Mouse (Mus musculus): ENCODE measurements around the gene C330021F23Rik. TPM values are rescaled to one million over a fixed set of nuclear protein-coding genes. Genes with fewer than 3 reads are reported as not detected.

C330021F23Rik gene
- polyA plus RNA-seq, 1 experiment from 2014 or later: 0.72 TPM

- Histone ChIP-seq H3K4me1 (replicated peaks; ENCODE audit: control insufficient read depth, insufficient read depth, low read length) (no peaks in the 10 kb centered on the region), H3K27ac (no peak overlapping the region), H3K9ac (no peak overlapping the region), H3K36me3 (replicated peaks; ENCODE audit: control insufficient read depth, insufficient read depth) (peaks cover 95% of the 10 kb centered on the region), H3K9me3 (ENCODE audit: control insufficient read depth, low read length) (no peaks in the 10 kb centered on the region), H3K4me2 (replicated peaks) (no peak overlapping the region), H3K27me3 (ENCODE audit: control insufficient read depth, insufficient read depth, low read length) (no peaks in the 10 kb centered on the region), H3K4me3 (replicated peaks; ENCODE audit: low read length) (no peak overlapping the region)
- WGBS: 85% methylated on average over 13 of the region's 13 CpGs
- ATAC-seq (ENCODE audit: low FRiP score): no peak
- no peak for DNase-seq (ENCODE audit: low spot score)
Measured at GRCm38 (mm10) chr8:3603439-3603838, 35.6 kb downstream of the C330021F23Rik start.

GRCm38 (mm10) chr8:3606593-3606992 lies 38.8 kb downstream of the C330021F23Rik start:
- Histone ChIP-seq H3K27me3 (ENCODE audit: control insufficient read depth, insufficient read depth, low read length) (no peaks in the 10 kb centered on the region), H3K4me1 (replicated peaks; ENCODE audit: control insufficient read depth, insufficient read depth, low read length) (no peaks in the 10 kb centered on the region), H3K36me3 (replicated peaks; ENCODE audit: control insufficient read depth, insufficient read depth) (peaks cover 98% of the 10 kb centered on the region), H3K27ac (no peak overlapping the region), H3K4me3 (replicated peaks; ENCODE audit: low read length) (no peak overlapping the region), H3K4me2 (replicated peaks) (no peak overlapping the region), H3K9ac (no peak overlapping the region), H3K9me3 (ENCODE audit: control insufficient read depth, low read length) (no peaks in the 10 kb centered on the region)
- ATAC-seq (ENCODE audit: low FRiP score) (no peak), DNase-seq (ENCODE audit: low spot score) (no peak)
- 90% methylated on average over 16 of the region's 16 CpGs for WGBS

- Histone ChIP-seq H3K4me3 (replicated peaks; ENCODE audit: low read length) (no peak overlapping the region), H3K9me3 (ENCODE audit: control insufficient read depth, low read length) (no peaks in the 10 kb centered on the region), H3K36me3 (replicated peaks; ENCODE audit: control insufficient read depth, insufficient read depth) (peaks cover 98% of the 10 kb centered on the region), H3K9ac (no peak overlapping the region), H3K4me2 (replicated peaks) (no peak overlapping the region), H3K27me3 (ENCODE audit: control insufficient read depth, insufficient read depth, low read length) (no peaks in the 10 kb centered on the region), H3K4me1 (replicated peaks; ENCODE audit: control insufficient read depth, insufficient read depth, low read length) (no peaks in the 10 kb centered on the region), H3K27ac (no peak overlapping the region)
- ATAC-seq (ENCODE audit: low FRiP score): no peak
- no peak for DNase-seq (ENCODE audit: low spot score)
- 91% methylated on average over 7 of the region's 7 CpGs for WGBS
Measured at GRCm38 (mm10) chr8:3607822-3608221, 40.0 kb downstream of the C330021F23Rik start.

GRCm38 (mm10) chr8:3609046-3609815 lies 41.4 kb downstream of the C330021F23Rik start:
- no peak overlapping the region for H3K4me2 ChIP-seq (replicated peaks)
- H3K27me3 ChIP-seq (ENCODE audit: control insufficient read depth, insufficient read depth, low read length): no peaks in the 10 kb centered on the region
- H3K36me3 ChIP-seq (replicated peaks; ENCODE audit: control insufficient read depth, insufficient read depth): peaks cover 98% of the 10 kb centered on the region
- no peaks in the 10 kb centered on the region for H3K4me1 ChIP-seq (replicated peaks; ENCODE audit: control insufficient read depth, insufficient read depth, low read length)
- DNase-seq (ENCODE audit: low spot score) (no peak), ATAC-seq (ENCODE audit: low FRiP score) (no peak)
- H3K4me3 ChIP-seq (replicated peaks; ENCODE audit: low read length): no peak overlapping the region
- H3K9ac ChIP-seq: no peak overlapping the region
- H3K9me3 ChIP-seq (ENCODE audit: control insufficient read depth, low read length): no peaks in the 10 kb centered on the region
- H3K27ac ChIP-seq: no peak overlapping the region
- 89% methylated on average over 12 of the region's 12 CpGs for WGBS

- H3K4me3 ChIP-seq (replicated peaks; ENCODE audit: low read length): no peak overlapping the region
- no peaks in the 10 kb centered on the region for H3K9me3 ChIP-seq (ENCODE audit: control insufficient read depth, low read length)
- DNase-seq (ENCODE audit: low spot score) (no peak), ATAC-seq (ENCODE audit: low FRiP score) (no peak)
- H3K9ac ChIP-seq: no peak overlapping the region
- no peak overlapping the region for H3K27ac ChIP-seq
- WGBS: 91% methylated on average over 6 of the region's 6 CpGs
- H3K4me1 ChIP-seq (replicated peaks; ENCODE audit: control insufficient read depth, insufficient read depth, low read length): no peaks in the 10 kb centered on the region
- no peak overlapping the region for H3K4me2 ChIP-seq (replicated peaks)
- peaks cover 98% of the 10 kb centered on the region for H3K36me3 ChIP-seq (replicated peaks; ENCODE audit: control insufficient read depth, insufficient read depth)
- no peaks in the 10 kb centered on the region for H3K27me3 ChIP-seq (ENCODE audit: control insufficient read depth, insufficient read depth, low read length)
Measured at GRCm38 (mm10) chr8:3609816-3610150, 42.0 kb downstream of the C330021F23Rik start.

GRCm38 (mm10) chr8:3621199-3621970 lies 53.6 kb downstream of the C330021F23Rik start, which contains the start of the genes Xab2 and Pet100:
TSS of gene Xab2 (minus strand) at chr8:3621316.
TSS of gene Pet100 (plus strand) at chr8:3621548.
- WGBS: under 1% methylated on average over 37 of the region's 37 CpGs
- DNase-seq (ENCODE audit: low spot score) (peak; percentile 100), ATAC-seq (ENCODE audit: low FRiP score) (peak; percentile 97)
- Histone ChIP-seq H3K4me2 (replicated peaks) (peak within 1 kb of the TSS; percentile 78), H3K9ac (peak within 1 kb of the TSS; percentile 66), H3K36me3 (replicated peaks; ENCODE audit: control insufficient read depth, insufficient read depth) (peaks cover 19% of the 10 kb centered on the region), H3K4me3 (replicated peaks; ENCODE audit: low read length) (peak within 1 kb of the TSS; percentile 59), H3K4me1 (replicated peaks; ENCODE audit: control insufficient read depth, insufficient read depth, low read length) (peaks cover 17% of the 10 kb centered on the region), H3K27ac (no peak within 1 kb of the TSS), H3K27me3 (ENCODE audit: control insufficient read depth, insufficient read depth, low read length) (no peaks in the 10 kb centered on the region), H3K9me3 (ENCODE audit: control insufficient read depth, low read length) (no peaks in the 10 kb centered on the region)

GRCm38 (mm10) chr8:3622119-3622518 lies 54.3 kb downstream of the C330021F23Rik start:
- Histone ChIP-seq H3K4me3 (replicated peaks; ENCODE audit: low read length) (peak overlapping the region; percentile 59), H3K4me1 (replicated peaks; ENCODE audit: control insufficient read depth, insufficient read depth, low read length) (peaks cover 17% of the 10 kb centered on the region), H3K36me3 (replicated peaks; ENCODE audit: control insufficient read depth, insufficient read depth) (peaks cover 13% of the 10 kb centered on the region), H3K9me3 (ENCODE audit: control insufficient read depth, low read length) (no peaks in the 10 kb centered on the region), H3K4me2 (replicated peaks) (peak overlapping the region; percentile 58), H3K9ac (peak overlapping the region; percentile 65; the same call in 1 of the 2 replicates), H3K27ac (no peak overlapping the region), H3K27me3 (ENCODE audit: control insufficient read depth, insufficient read depth, low read length) (no peaks in the 10 kb centered on the region)
- ATAC-seq (ENCODE audit: low FRiP score) (no peak), DNase-seq (ENCODE audit: low spot score) (no peak)
- WGBS: 70% methylated on average over 8 of the region's 8 CpGs

- Histone ChIP-seq H3K4me2 (replicated peaks) (no peak within 1 kb of the TSS), H3K9ac (no peak within 1 kb of the TSS), H3K27me3 (ENCODE audit: control insufficient read depth, insufficient read depth, low read length) (0 out of 2 replicates have a peak, but pooled peaks cover 10% of the 10 kb centered on the region), H3K36me3 (replicated peaks; ENCODE audit: control insufficient read depth, insufficient read depth) (no peaks in the 10 kb centered on the region), H3K27ac (no peak within 1 kb of the TSS), H3K4me3 (replicated peaks; ENCODE audit: low read length) (no peak within 1 kb of the TSS), H3K9me3 (ENCODE audit: control insufficient read depth, low read length) (no peaks in the 10 kb centered on the region), H3K4me1 (replicated peaks; ENCODE audit: control insufficient read depth, insufficient read depth, low read length) (peaks cover 9% of the 10 kb centered on the region)
- ATAC-seq (ENCODE audit: low FRiP score) (no peak), DNase-seq (ENCODE audit: low spot score) (no peak)
- WGBS: 86% methylated on average over 1 of the region's 1 CpGs
Measured at GRCm38 (mm10) chr8:3625445-3625844, 57.7 kb downstream of the C330021F23Rik start, which contains the start of gene Pcp2. TSS of gene Pcp2 (minus strand) at chr8:3625545.

GRCm38 (mm10) chr8:3626971-3627370 lies 59.2 kb downstream of the C330021F23Rik start:
- no peak overlapping the region for H3K27ac ChIP-seq
- no peak overlapping the region for H3K4me3 ChIP-seq (replicated peaks; ENCODE audit: low read length)
- H3K36me3 ChIP-seq (replicated peaks; ENCODE audit: control insufficient read depth, insufficient read depth): no peaks in the 10 kb centered on the region
- WGBS: 62% methylated on average over 5 of the region's 5 CpGs
- DNase-seq (ENCODE audit: low spot score): no peak
- no peak overlapping the region for H3K4me2 ChIP-seq (replicated peaks)
- no peak overlapping the region for H3K9ac ChIP-seq
- no peaks in the 10 kb centered on the region for H3K9me3 ChIP-seq (ENCODE audit: control insufficient read depth, low read length)
- ATAC-seq (ENCODE audit: low FRiP score): no peak
- H3K27me3 ChIP-seq (ENCODE audit: control insufficient read depth, insufficient read depth, low read length): 0 out of 2 replicates have a peak, but pooled peaks cover 10% of the 10 kb centered on the region
- peaks cover 11% of the 10 kb centered on the region for H3K4me1 ChIP-seq (replicated peaks; ENCODE audit: control insufficient read depth, insufficient read depth, low read length)

Measured in hindbrain, embryonic 14.5 days (tissue).